Mouse (Mus musculus) cerebellum, adult 8-10 months (tissue): ENCODE data around the gene Dnajb13.

Experiments
- DNase-seq: peaks from one replicate; pipeline ENCODE4 v3.0.0; 2022

The Dnajb13 gene

DNA sequence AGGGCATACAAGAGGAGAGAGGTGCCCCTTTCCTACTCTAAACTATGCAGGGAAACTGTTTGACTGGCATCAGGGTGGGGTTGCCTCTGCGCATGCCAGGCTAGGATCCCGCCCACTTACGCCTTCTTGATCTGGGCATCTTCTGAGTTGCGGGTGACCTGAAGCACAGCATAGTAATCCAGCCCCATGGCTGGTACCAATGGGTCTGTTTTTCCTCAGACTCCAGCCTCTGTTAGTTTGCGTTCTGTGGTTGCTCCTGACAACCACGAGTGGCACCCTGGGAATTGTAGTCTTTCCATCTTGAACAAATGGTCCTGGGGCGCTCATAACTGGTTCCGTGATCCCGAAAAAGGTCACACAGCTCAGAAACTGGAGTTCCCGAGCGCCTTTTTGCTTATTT lies at the start of gene Dnajb13:
Gene Dnajb13 (minus strand): TSS at position 388 of the 400 bp plus-strand sequence.
- DNase-seq = no peak

GRCm38 (mm10) chr7:100561861-100562587 lies 47.3 kb upstream of the Dnajb13 start:
- no peak for DNase-seq

DNA sequence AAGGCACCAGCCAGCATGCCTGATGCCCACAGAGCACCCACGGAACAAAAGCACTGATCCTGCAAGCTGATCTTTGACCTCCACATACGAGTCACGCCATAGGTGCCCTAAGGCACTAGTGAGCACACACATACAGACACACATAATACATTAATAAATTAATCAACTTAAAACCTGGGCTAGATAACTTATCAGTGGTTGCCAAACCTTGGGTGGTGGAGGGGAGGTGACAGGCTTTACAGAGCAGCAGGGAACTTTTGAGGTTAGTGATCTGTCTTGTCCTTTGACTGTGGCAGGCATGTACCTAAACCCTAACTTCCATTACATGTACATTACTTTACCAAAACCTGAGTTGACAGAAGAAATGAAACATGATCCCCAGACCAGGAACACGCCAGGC lies 44.6 kb upstream of the Dnajb13 start:
- no peak for DNase-seq

DNA sequence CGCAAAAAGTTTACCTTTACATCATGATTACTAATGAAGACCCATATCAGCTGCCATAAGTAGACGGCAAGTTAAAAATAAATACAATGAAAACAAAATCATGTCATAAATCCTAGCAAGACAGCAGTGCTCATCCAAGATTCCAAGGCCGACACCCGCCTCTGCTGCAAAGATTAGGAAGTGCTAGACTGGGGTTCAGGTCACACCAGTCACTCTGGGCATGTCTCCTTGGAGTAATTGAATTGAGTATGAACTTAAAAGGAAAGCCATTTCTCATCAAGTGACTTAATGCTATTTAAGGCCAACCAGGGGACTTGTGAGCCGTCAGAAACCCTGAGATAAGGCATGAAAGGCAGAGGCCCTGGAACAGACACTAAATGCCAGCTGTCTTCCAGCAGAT lies 42.5 kb upstream of the Dnajb13 start:
- no peak for DNase-seq

DNA sequence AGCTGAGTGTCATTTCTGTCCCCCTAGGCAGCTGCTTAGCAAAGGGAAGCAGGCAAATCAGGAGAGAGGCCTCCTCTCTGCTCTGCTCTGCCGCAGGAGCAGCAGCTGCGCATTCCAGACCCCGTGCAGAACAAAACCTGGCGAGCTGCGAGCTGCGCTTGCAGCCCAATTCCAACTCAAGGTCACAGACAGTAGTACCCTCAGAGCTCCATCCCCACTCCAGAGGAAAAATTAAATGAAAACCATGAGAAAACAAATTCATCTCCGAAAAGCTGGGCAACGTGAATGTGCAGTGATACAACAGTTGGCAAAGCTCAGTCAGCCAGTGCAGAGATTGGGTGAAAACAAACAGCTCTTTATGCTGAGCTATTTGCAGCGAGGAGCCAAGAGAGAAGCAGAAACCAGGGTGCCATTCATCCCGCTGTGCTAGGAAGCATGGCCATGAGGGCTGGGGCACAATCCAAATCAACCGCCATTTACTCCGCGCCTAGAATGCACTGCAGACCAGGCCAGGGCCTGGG lies 40.7 kb upstream of the Dnajb13 start:
- peak; percentile 43 for DNase-seq

GRCm38 (mm10) chr7:100554939-100555338 lies 40.2 kb upstream of the Dnajb13 start:
- no peak for DNase-seq

DNA sequence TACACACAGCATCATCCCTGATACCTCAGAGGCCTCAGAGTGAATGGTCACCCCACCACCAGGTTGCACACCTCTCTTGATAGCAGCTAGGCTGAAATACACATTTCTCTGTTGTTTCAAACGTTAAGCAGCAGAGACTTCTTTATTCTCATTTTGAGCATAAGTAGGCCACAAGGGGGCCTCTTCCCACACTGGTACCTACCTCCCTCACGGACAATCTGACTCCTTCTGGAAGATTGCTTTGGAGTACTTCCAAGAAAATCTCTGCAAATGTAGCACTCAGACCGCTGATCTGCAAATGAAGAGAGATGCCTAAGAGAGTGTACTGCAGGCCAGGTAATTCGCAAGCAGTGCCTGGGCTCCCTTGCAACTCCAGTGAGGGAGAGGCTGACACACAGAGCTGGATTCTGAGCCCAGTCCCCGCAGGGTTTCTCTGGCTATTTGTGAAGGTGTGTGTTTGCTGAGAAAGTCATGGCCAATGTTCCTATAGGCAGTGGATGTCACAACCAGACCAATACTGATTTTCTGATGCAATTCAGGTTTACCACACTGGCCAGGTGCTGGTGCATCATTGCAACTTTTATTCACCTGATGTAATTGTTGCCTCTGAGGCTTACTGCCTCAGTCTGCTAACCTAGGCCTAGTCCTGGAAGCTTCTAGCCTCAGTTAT lies 35.7 kb upstream of the Dnajb13 start:
- peak; percentile 50 for DNase-seq

- DNase-seq = no peak
These were observed 35.0 kb upstream of the Dnajb13 start for GRCm38 (mm10) chr7:100549796-100550195.

- DNase-seq = no peak
These were observed 32.9 kb upstream of the Dnajb13 start for GRCm38 (mm10) chr7:100547631-100548030.

- DNase-seq = no peak
These were observed 29.7 kb upstream of the Dnajb13 start for GRCm38 (mm10) chr7:100544437-100544836.

- no peak for DNase-seq
These were observed 24.8 kb upstream of the Dnajb13 start for GRCm38 (mm10) chr7:100539516-100539915.

DNA sequence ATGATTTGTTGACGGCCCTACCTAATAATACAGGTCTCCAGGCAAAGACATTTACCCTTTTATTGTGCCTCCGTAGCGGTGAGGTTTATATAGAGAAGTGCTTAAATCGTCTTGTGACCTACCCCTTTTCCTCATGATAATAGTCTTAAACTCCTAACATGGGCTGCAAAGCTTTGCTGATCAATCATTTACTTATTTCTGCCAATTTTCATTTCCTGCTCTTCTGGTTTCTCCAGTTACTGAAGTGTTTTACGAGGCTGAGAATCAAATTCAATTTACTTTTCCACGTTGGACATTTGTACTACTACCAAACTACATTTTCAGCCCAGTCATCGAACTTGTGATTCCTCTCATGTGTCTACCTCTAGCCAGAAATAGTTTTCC lies 22.8 kb upstream of the Dnajb13 start:
- no peak for DNase-seq

GRCm38 (mm10) chr7:100536804-100537518 lies 22.2 kb upstream of the Dnajb13 start, which contains the start of gene Coa4:
Gene Coa4 (plus strand): TSS chr7:100537071.
- DNase-seq = peak; percentile 85

DNA sequence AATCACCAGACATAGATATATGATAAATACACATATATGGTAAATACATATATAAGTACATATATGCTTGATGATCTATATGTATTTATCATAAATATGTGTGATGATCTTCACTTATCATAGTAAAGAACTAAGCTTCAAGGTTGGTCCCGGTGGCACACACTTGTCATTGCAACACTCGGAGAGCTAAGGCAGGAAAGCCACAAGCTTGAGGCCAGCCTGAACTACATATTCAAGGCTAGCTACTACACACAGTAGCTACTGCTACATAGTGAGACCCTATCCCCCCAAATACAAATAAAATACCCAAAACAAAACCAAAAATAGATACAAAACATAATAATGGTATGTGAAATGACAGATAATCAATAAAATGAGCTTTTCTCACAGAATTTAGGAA lies 21.1 kb upstream of the Dnajb13 start:
- no peak for DNase-seq

DNA sequence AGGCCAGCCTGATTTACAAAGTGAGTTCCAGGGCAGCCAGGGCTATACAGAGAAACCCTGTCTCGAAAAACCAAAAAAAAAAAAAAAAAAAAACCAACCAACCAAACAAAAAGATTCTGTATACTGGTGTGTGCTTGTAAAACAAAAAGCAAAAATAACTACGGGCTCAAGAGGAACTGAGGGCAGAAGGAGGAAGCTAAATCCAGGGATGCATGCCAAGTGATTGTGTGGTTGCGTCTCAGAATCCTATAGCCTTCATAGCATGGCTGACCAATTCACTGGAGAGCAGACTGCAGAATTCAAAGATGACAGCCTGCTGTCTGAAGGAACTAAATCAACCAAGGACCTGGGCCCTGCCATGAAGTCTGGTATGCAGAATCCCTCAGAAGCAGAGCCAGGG lies 19.5 kb upstream of the Dnajb13 start:
- no peak for DNase-seq

DNA sequence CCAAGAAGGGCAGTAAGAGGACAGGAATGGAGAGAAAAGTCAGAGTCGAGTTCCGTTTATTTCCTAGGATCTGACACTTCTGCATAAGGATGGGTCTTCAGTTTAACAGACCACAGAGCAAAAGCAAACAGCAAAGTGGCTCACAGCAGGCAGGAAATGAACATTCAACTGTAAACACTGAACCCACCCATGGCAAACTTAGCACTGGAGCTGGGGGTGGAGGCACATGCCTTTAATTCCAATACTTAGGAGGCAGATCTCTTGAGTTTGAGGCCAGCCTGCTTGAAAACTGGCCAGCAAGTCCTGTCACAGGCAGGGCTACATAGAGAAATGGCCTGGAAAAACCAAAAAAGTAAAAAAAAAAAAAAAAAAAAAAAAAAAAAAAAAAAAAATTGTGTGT lies 18.7 kb upstream of the Dnajb13 start:
- DNase-seq = no peak

GRCm38 (mm10) chr7:100530766-100531165 lies 16.0 kb upstream of the Dnajb13 start:
- DNase-seq = no peak

DNA sequence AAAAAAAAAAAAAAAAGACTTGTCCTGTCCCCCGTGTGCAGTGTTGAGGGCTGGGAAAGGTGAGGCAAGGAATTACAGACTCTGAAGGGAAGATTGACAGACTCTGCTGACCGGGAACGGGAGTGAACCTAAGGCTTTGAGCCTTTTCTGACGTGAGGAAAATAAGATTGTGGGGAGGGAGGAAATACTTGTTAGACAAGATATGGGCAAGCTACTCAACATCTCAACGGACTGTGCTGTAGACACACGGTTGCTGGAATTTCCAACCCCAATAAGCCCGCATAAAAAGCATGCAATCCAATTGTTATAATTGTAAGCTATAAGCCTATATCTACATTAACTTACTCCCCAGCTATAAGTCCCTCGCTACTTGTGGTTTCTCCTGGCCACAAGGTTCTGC lies 9.9 kb upstream of the Dnajb13 start:
- DNase-seq = no peak

- DNase-seq = no peak
These were observed 7.5 kb upstream of the Dnajb13 start for GRCm38 (mm10) chr7:100522222-100522621.

GRCm38 (mm10) chr7:100520663-100521285 lies 6.0 kb upstream of the Dnajb13 start:
- peak; percentile 83 for DNase-seq

DNA sequence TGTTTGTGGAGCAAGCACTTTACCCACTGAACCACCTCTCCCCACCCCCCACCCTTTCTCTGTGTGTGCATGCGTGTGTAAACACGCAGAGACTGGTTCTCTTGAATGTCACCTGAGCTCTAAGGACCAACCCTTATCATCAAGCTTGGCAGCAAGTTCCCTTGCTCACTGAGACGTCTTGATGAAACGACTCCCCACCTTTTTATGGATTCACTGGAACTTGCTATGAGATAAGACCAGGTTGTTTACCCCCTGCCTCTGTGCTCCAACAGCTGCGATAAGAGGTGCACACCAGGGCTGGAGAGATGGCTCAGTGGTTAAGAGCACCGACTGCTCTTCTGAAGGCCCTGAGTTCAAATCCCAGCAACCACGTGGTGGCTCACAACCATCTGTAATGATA lies 5.4 kb upstream of the Dnajb13 start:
- no peak for DNase-seq

DNA sequence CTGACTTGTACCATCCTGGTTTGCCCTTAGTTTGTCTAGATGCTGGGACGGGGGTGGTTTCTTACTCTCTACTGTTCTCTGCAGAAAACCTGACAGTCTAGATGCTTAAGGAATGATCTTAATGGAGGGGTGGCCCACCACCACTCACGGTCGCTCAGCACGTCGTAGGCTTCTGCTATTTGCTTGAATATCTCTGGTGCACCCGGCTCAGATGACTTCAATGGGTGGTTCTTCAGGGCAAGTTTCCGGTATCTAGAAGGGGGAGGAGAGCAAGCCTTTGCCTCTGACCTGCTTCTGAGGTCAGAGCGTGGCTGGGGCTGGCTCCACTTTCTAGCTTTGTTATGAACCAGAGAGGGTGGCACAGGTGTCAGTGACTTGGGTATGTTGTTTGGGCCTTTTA lies 3.2 kb downstream of the Dnajb13 start:
- DNase-seq = no peak

- DNase-seq = no peak
These were observed 6.1 kb downstream of the Dnajb13 start for GRCm38 (mm10) chr7:100508670-100509069.
